ENCODE assay signal across 8 mouse cellular contexts in the genomic region with DNA sequence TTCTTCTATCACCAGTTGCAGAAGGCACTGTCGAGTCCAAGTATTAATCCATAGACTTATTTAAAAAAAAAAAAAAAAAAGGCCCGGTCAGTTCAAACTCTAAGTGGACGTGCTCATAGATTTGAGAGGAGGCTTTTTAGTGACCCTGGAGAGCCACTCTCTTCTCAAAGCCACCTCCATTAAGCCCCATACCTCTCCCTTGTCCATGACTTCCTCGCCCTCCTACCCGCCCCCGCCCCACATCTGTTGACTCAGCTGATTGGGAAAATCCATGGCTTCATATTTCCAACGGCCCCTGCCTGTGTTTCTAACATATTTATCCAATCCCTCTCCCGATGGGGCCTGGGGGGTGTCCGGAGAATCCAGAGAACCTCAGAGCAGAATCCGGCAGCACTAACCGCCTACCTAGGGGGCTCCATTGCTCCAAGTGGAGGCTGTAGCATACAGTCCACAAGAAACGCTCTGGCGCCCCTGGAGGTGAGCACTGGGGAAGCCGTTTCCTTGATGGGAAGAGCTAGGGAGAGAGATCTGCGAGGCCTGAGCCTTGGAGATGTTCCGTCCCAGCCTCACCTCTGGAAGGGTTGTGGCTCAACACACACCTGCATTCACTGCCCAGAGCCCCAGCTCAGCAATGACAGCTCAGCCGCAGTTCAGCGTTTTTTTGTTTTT.
DNase-seq lines count a peak whose midpoint lies in the region; ATAC-seq and TF ChIP-seq lines count a peak whose summit lies in the region.

No protein-coding gene starts in this region.

- peak; percentile 30 to 47 for DNase-seq in B cell, adult 2 months
- peak; percentile 44 to 59 for DNase-seq in adrenal gland, adult 18-20 months (ENCODE audit: low spot score in 2 of 2)
- DNase-seq in embryonic facial prominence, embryonic 10.5 days (ENCODE audit: low spot score) = peak; percentile 83
- DNase-seq in heart, adult 8-10 months (ENCODE audit: low spot score) = peak; percentile 46
- peak; percentile 48 for DNase-seq in kidney, adult 11 months
- peak in 1 of 3 experiments; percentile 27 for DNase-seq in liver, embryonic 14.5 days (ENCODE audit: low read depth in 3 of 3, low spot score in 3 of 3)
- DNase-seq in testis, postnatal 14 days (ENCODE audit: low spot score) = peak; percentile 58

- H3K4me2 ChIP-seq in liver, embryonic 14.5 days (ENCODE audit: low read depth) = no peak overlapping the region; the same call in 1 of the 2 replicates
- H3K4me2 ChIP-seq in neural tube, embryonic 12.5 days (replicated peaks) = no peak overlapping the region

- TF ChIP-seq CTCF in liver, embryonic 14.5 days (IDR thresholded peaks at IDR 0.05; ENCODE audit: low read depth) = peak; percentile 71

- no peaks in the 10 kb centered on the region for H3K9me3 ChIP-seq in embryonic facial prominence, embryonic 10.5 days
- no peaks in the 10 kb centered on the region for H3K9me3 ChIP-seq in liver, embryonic 14.5 days (ENCODE audit: control insufficient read depth, low read length)
- H3K9me3 ChIP-seq in neural tube, embryonic 12.5 days = no peaks in the 10 kb centered on the region

- no peak for TF ChIP-seq EP300 in liver, embryonic 14.5 days (IDR thresholded peaks at IDR 0.05; ENCODE audit: low read depth)

- WGBS in embryonic facial prominence, embryonic 10.5 days = 27% methylated on average over 18 of the region's 18 CpGs
- 21% methylated on average over 18 of the region's 18 CpGs for WGBS in liver, embryonic 14.5 days (ENCODE audit: insufficient replicate concordance)
- WGBS in neural tube, embryonic 12.5 days = 37% methylated on average over 18 of the region's 18 CpGs

- peaks cover 31% of the 10 kb centered on the region for H3K27me3 ChIP-seq in embryonic facial prominence, embryonic 10.5 days (replicated peaks; ENCODE audit: low read depth, poor library complexity, severe bottlenecking)
- H3K27me3 ChIP-seq in liver, embryonic 14.5 days (ENCODE audit: control insufficient read depth, insufficient read depth, low read length) = no peaks in the 10 kb centered on the region
- H3K27me3 ChIP-seq in neural tube, embryonic 12.5 days (replicated peaks) = 0 out of 2 replicates have a peak, but pooled peaks cover 3% of the 10 kb centered on the region

- H3K4me1 ChIP-seq in embryonic facial prominence, embryonic 10.5 days = peaks cover 46% of the 10 kb centered on the region
- H3K4me1 ChIP-seq in liver, embryonic 14.5 days (replicated peaks; ENCODE audit: control insufficient read depth in 2 of 2, insufficient read depth in 2 of 2, low read length in 1 of 2) = no peaks in the 10 kb centered on the region
- peaks cover 20% of the 10 kb centered on the region; the same call in 1 of the 2 replicates for H3K4me1 ChIP-seq in neural tube, embryonic 12.5 days

- 0 out of 2 replicates have a peak overlapping the region, but pooled peaks have one; percentile 15 for H3K4me3 ChIP-seq in embryonic facial prominence, embryonic 10.5 days
- H3K4me3 ChIP-seq in liver, embryonic 14.5 days (ENCODE audit: insufficient read depth in 1 of 2, low read depth in 2 of 2, low read length in 2 of 2) = no peak overlapping the region
- no peak overlapping the region for H3K4me3 ChIP-seq in neural tube, embryonic 12.5 days

- no peaks in the 10 kb centered on the region for H3K36me3 ChIP-seq in embryonic facial prominence, embryonic 10.5 days (replicated peaks)
- no peaks in the 10 kb centered on the region for H3K36me3 ChIP-seq in liver, embryonic 14.5 days (replicated peaks; ENCODE audit: control insufficient read depth, insufficient read depth, low read depth)
- no peaks in the 10 kb centered on the region for H3K36me3 ChIP-seq in neural tube, embryonic 12.5 days

- peak overlapping the region; percentile 35; the same call in 1 of the 2 replicates for H3K27ac ChIP-seq in embryonic facial prominence, embryonic 10.5 days (replicated peaks)
- no peak overlapping the region for H3K27ac ChIP-seq in liver, embryonic 14.5 days
- H3K27ac ChIP-seq in neural tube, embryonic 12.5 days = no peak overlapping the region

- ATAC-seq in liver, embryonic 14.5 days (ENCODE audit: insufficient read depth) = no peak
- ATAC-seq in neural tube, embryonic 12.5 days (ENCODE audit: low FRiP score, low read depth) = peak; percentile 79

- H3K9ac ChIP-seq in liver, embryonic 14.5 days (replicated peaks) = no peak overlapping the region
- no peak overlapping the region for H3K9ac ChIP-seq in neural tube, embryonic 12.5 days
